Mouse (Mus musculus) midbrain, embryonic 11.5 days (tissue): ENCODE measurements around the gene Leprot. TPM values are rescaled to one million over a fixed set of nuclear protein-coding genes. Genes with fewer than 3 reads are reported as not detected.

Source experiments
- ATAC-seq: fragments of 200-750 bp; cut with Nextera tagmentation; 2 replicates; pipeline ENCODE4 v1.8.0; 2017; ENCODE audit warnings: moderate TSS enrichment, moderate library complexity; ENCODE audit not compliant: low FRiP score
- DNase-seq: peaks from one replicate; pipeline ENCODE4 v3.0.0; 2015; ENCODE audit warnings: low spot score; ENCODE audit errors: missing footprints
- H3K27ac ChIP-seq: fragments of 300-500 bp; sonication (generic); 2 replicates; pipeline ENCODE4 v1.5.1; 2014; ENCODE audit warnings: low read depth, low read length
- H3K27me3 ChIP-seq: fragments of 300-500 bp; sonication (generic); 2 replicates; pipeline ENCODE4 v1.6.1; 2014; ENCODE audit warnings: mild to moderate bottlenecking, low read length, moderate library complexity, mixed read lengths; ENCODE audit not compliant: control insufficient read depth, insufficient read depth
- H3K36me3 ChIP-seq: fragments of 300-500 bp; sonication (generic); 2 replicates; pipeline ENCODE4 v1.6.1; 2014; ENCODE audit warnings: mild to moderate bottlenecking, low read length, moderate library complexity, mixed read lengths; ENCODE audit not compliant: control insufficient read depth, insufficient read depth
- H3K4me1 ChIP-seq: fragments of 300-500 bp; sonication (generic); 2 replicates; pipeline ENCODE4 v1.6.1; 2014; ENCODE audit warnings: low read length; ENCODE audit not compliant: control insufficient read depth, insufficient read depth
- H3K4me2 ChIP-seq: fragments of 300-500 bp; sonication (generic); 2 replicates; pipeline ENCODE4 v1.6.1; 2014; ENCODE audit warnings: mild to moderate bottlenecking, moderate library complexity
- H3K4me3 ChIP-seq: fragments of 300-500 bp; sonication (generic); 2 replicates; pipeline ENCODE4 v1.5.1; 2014; ENCODE audit warnings: low read depth, low read length
- H3K9ac ChIP-seq: fragments of 300-500 bp; sonication (generic); 2 replicates; pipeline ENCODE4 v1.6.1; 2014; ENCODE audit warnings: low read length
- H3K9me3 ChIP-seq: fragments of 300-500 bp; sonication (generic); 2 replicates; pipeline ENCODE4 v1.6.1; 2016; ENCODE audit warnings: low read length; ENCODE audit not compliant: control insufficient read depth
- WGBS: fragments of 180-500 bp; shearing (Covaris S2); extraction: QIAGEN DNeasy Blood & Tissue Kit; methylation state at CpG from one replicate; pipeline ENCODE4 v1.1.7; 2014; 5-methylcytosine and 5-hydroxymethylcytosine counted together
- polyA plus RNA-seq: library from polyadenylated mRNA; unstranded; fragments of >200 nt; fragmentation: Nextera tagmentation; extraction: Ambion mirVana; gene quantifications from 2 replicates; pipeline ENCODE4 v1.2.1, GENCODE M21; 2014

Leprot gene
- polyA plus RNA-seq, 1 experiment from 2014 or later: 73.7 TPM

GRCm38 (mm10) chr4:101654788-101655414 is 7.4 kb downstream of the Leprot start:
- no peak overlapping the region for H3K9ac ChIP-seq

GRCm38 (mm10) chr4:101655415-101655790 is 7.9 kb downstream of the Leprot start:
- H3K9ac ChIP-seq: no peak overlapping the region
- no peaks in the 10 kb centered on the region for H3K4me1 ChIP-seq
- ATAC-seq (no peak), DNase-seq (no peak)
- H3K4me3 ChIP-seq: no peak overlapping the region
- no peaks in the 10 kb centered on the region for H3K9me3 ChIP-seq
- no peak overlapping the region for H3K4me2 ChIP-seq
- WGBS: 91% methylated on average over 7 of the region's 7 CpGs
- H3K27ac ChIP-seq: no peak overlapping the region
- no peaks in the 10 kb centered on the region for H3K27me3 ChIP-seq
- H3K36me3 ChIP-seq: peaks cover 4% of the 10 kb centered on the region; the same call in 1 of the 2 replicates

More at GRCm38 (mm10) chr4:101654788-101655414, 7.4 kb downstream of the Leprot start:
- Histone ChIP-seq H3K4me1 (no peaks in the 10 kb centered on the region), H3K27ac (no peak overlapping the region), H3K36me3 (peaks cover 4% of the 10 kb centered on the region; the same call in 1 of the 2 replicates), H3K9me3 (no peaks in the 10 kb centered on the region), H3K4me3 (no peak overlapping the region), H3K4me2 (no peak overlapping the region), H3K27me3 (no peaks in the 10 kb centered on the region)
- whole genome bisulfite sequencing: 88% methylated on average over 4 of the region's 4 CpGs
- no peak for ATAC-seq
- no peak for DNase-seq

GRCm38 (mm10) chr4:101656056-101656455 is 8.5 kb downstream of the Leprot start:
- Histone ChIP-seq H3K9ac (no peak overlapping the region), H3K4me1 (no peaks in the 10 kb centered on the region), H3K9me3 (no peaks in the 10 kb centered on the region), H3K27ac (no peak overlapping the region), H3K36me3 (peaks cover 4% of the 10 kb centered on the region; the same call in 1 of the 2 replicates), H3K4me3 (no peak overlapping the region), H3K4me2 (no peak overlapping the region), H3K27me3 (no peaks in the 10 kb centered on the region)
- no peak for ATAC-seq
- peak; percentile 17 for DNase-seq
- 90% methylated on average over 15 of the region's 15 CpGs for WGBS

- H3K9ac ChIP-seq: no peak overlapping the region
- H3K36me3 ChIP-seq: peaks cover 4% of the 10 kb centered on the region; the same call in 1 of the 2 replicates
- H3K9me3 ChIP-seq: no peaks in the 10 kb centered on the region
- H3K27ac ChIP-seq: no peak overlapping the region
- ATAC-seq: no peak
- 68% methylated on average over 6 of the region's 6 CpGs for WGBS
- no peaks in the 10 kb centered on the region for H3K27me3 ChIP-seq
- H3K4me2 ChIP-seq: no peak overlapping the region
- no peaks in the 10 kb centered on the region for H3K4me1 ChIP-seq
- peak; percentile 88 for DNase-seq
- H3K4me3 ChIP-seq: no peak overlapping the region
Measured at GRCm38 (mm10) chr4:101656956-101657570, 9.5 kb downstream of the Leprot start.

- 62% methylated on average over 9 of the region's 9 CpGs for WGBS
- no peak overlapping the region for H3K9ac ChIP-seq
- ATAC-seq: peak; percentile 57; the same call in 1 of the 2 replicates
- H3K27me3 ChIP-seq: no peaks in the 10 kb centered on the region
- H3K27ac ChIP-seq: no peak overlapping the region
- H3K4me3 ChIP-seq: no peak overlapping the region
- H3K9me3 ChIP-seq: no peaks in the 10 kb centered on the region
- H3K36me3 ChIP-seq: peaks cover 2% of the 10 kb centered on the region; the same call in 1 of the 2 replicates
- no peak overlapping the region for H3K4me2 ChIP-seq
- DNase-seq: peak; percentile 93
- no peaks in the 10 kb centered on the region for H3K4me1 ChIP-seq
Measured at GRCm38 (mm10) chr4:101664160-101664750, 16.7 kb downstream of the Leprot start.

GRCm38 (mm10) chr4:101664766-101665165 is 17.2 kb downstream of the Leprot start:
- no peak overlapping the region for H3K4me2 ChIP-seq
- H3K9me3 ChIP-seq: no peaks in the 10 kb centered on the region
- H3K27me3 ChIP-seq: no peaks in the 10 kb centered on the region
- no peak overlapping the region for H3K4me3 ChIP-seq
- no peaks in the 10 kb centered on the region; the same call in 1 of the 2 replicates for H3K36me3 ChIP-seq
- peak; percentile 70 for DNase-seq
- no peaks in the 10 kb centered on the region for H3K4me1 ChIP-seq
- H3K27ac ChIP-seq: no peak overlapping the region
- WGBS: 92% methylated on average over 4 of the region's 4 CpGs
- no peak for ATAC-seq
- no peak overlapping the region for H3K9ac ChIP-seq

GRCm38 (mm10) chr4:101669161-101669560 is 21.6 kb downstream of the Leprot start:
- no peaks in the 10 kb centered on the region for H3K36me3 ChIP-seq
- no peaks in the 10 kb centered on the region for H3K27me3 ChIP-seq
- H3K4me1 ChIP-seq: no peaks in the 10 kb centered on the region
- H3K27ac ChIP-seq: no peak overlapping the region
- H3K9ac ChIP-seq: no peak overlapping the region
- WGBS: 87% methylated on average over 5 of the region's 5 CpGs
- no peak for DNase-seq
- no peak overlapping the region for H3K4me2 ChIP-seq
- H3K4me3 ChIP-seq: no peak overlapping the region
- no peak for ATAC-seq
- no peaks in the 10 kb centered on the region for H3K9me3 ChIP-seq

GRCm38 (mm10) chr4:101669811-101670210 is 22.3 kb downstream of the Leprot start:
- H3K4me1 ChIP-seq: no peaks in the 10 kb centered on the region
- ATAC-seq (no peak), DNase-seq (peak; percentile 14)
- H3K4me3 ChIP-seq: no peak overlapping the region
- H3K36me3 ChIP-seq: no peaks in the 10 kb centered on the region
- no peak overlapping the region for H3K4me2 ChIP-seq
- H3K27ac ChIP-seq: no peak overlapping the region
- WGBS: 90% methylated on average over 5 of the region's 5 CpGs
- no peak overlapping the region for H3K9ac ChIP-seq
- no peaks in the 10 kb centered on the region for H3K27me3 ChIP-seq
- no peaks in the 10 kb centered on the region for H3K9me3 ChIP-seq

- DNase-seq (no peak), ATAC-seq (no peak)
- Histone ChIP-seq H3K27ac (no peak overlapping the region), H3K9me3 (no peaks in the 10 kb centered on the region), H3K4me1 (no peaks in the 10 kb centered on the region), H3K27me3 (no peaks in the 10 kb centered on the region), H3K4me3 (no peak overlapping the region), H3K36me3 (no peaks in the 10 kb centered on the region), H3K4me2 (no peak overlapping the region), H3K9ac (no peak overlapping the region)
- WGBS: 78% methylated on average over 5 of the region's 5 CpGs
Measured at GRCm38 (mm10) chr4:101674790-101675189, 27.3 kb downstream of the Leprot start.
